Mouse (Mus musculus) stomach, postnatal 0 days (tissue): ENCODE results near the gene Cav2. TPM values are rescaled to one million over a fixed set of nuclear protein-coding genes. Genes with fewer than 3 reads are reported as not detected.

Experiments used
- ATAC-seq: fragments of 200-750 bp; cut with Nextera tagmentation; 2 replicates; pipeline ENCODE4 v1.8.0; 2017; ENCODE audit not compliant: low FRiP score, low TSS enrichment
- DNase-seq: peaks from one replicate; pipeline ENCODE4 v3.0.0-alpha.2; 2016; ENCODE audit warnings: low spot score
- H3K27ac ChIP-seq: fragments of 300-500 bp; sonication (generic); replicated peaks from 2 replicates; pipeline ENCODE4 v1.5.1; 2014; ENCODE audit warnings: mild to moderate bottlenecking, control low read depth
- H3K27me3 ChIP-seq: fragments of 300-500 bp; sonication (generic); 2 replicates; pipeline ENCODE4 v1.6.1; 2014; ENCODE audit warnings: low read length; ENCODE audit not compliant: control insufficient read depth, insufficient read depth
- H3K36me3 ChIP-seq: fragments of 300-500 bp; sonication (generic); 2 replicates; pipeline ENCODE4 v1.6.1; 2014; ENCODE audit warnings: low read length, mixed read lengths; ENCODE audit not compliant: control insufficient read depth, insufficient read depth
- H3K4me1 ChIP-seq: fragments of 300-500 bp; sonication (generic); replicated peaks from 2 replicates; pipeline ENCODE4 v1.6.1; 2014; ENCODE audit warnings: antibody characterized with exemption; ENCODE audit not compliant: control insufficient read depth, insufficient read depth
- H3K4me2 ChIP-seq: fragments of 300-500 bp; sonication (generic); replicated peaks from 2 replicates; pipeline ENCODE4 v1.6.1; 2014; ENCODE audit warnings: low read depth, mild to moderate bottlenecking, control low read depth, moderate library complexity
- H3K4me3 ChIP-seq: fragments of 300-500 bp; sonication (generic); 2 replicates; pipeline ENCODE4 v1.5.1; 2014; ENCODE audit warnings: low read depth, low read length, control low read depth
- H3K9ac ChIP-seq: fragments of 300-500 bp; sonication (generic); 2 replicates; pipeline ENCODE4 v1.6.1; 2014; ENCODE audit warnings: mild to moderate bottlenecking, low read length, control low read depth, mixed read lengths
- H3K9me3 ChIP-seq: fragments of 300-500 bp; sonication (generic); 2 replicates; pipeline ENCODE4 v1.6.1; 2016; ENCODE audit warnings: low read length; ENCODE audit not compliant: control insufficient read depth
- CTCF ChIP-seq: IDR thresholded peaks from 2 replicates; pipeline ENCODE4 v1.5.1; 2016; ENCODE audit warnings: antibody characterized with exemption, low read depth, mild to moderate bottlenecking, moderate library complexity
- EP300 ChIP-seq: optimal IDR thresholded peaks from 2 replicates; pipeline ENCODE3; 2016; ENCODE audit warnings: antibody characterized with exemption
- WGBS: fragments of 180-500 bp; shearing (Covaris S2); extraction: QIAGEN DNeasy Blood & Tissue Kit; methylation state at CpG from one replicate; pipeline ENCODE4 v1.1.7; 2014; 5-methylcytosine and 5-hydroxymethylcytosine counted together
- polyA plus RNA-seq: library from polyadenylated mRNA; unstranded; fragments of >200 nt; fragmentation: Nextera tagmentation; extraction: Ambion mirVana; gene quantifications from 2 replicates; pipeline ENCODE4 v1.2.1, GENCODE M21; 2015

Cav2 gene
- polyA plus RNA-seq, 1 experiment from 2014 or later: 63.5 TPM

DNA sequence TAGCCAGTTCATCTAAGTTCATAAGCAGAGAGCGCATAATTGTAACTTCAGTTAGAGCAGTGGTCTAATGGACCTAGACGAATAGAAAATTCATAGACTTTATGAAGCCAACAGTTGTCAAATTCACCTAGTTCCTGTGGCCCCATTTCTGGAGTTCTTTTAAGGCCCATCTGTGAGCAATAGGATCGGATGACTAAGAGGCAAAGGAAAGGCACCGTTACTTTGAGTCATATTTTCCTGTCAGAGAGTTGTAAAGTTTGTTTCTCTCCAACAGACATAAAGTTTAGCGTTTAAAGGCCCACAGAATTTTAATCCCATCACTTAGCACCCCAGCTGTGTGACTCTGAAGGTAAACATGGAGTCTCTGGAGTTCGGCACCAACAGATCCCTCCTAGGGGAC lies 41.0 kb downstream of the Cav2 start:
- Histone ChIP-seq H3K36me3 (no peaks in the 10 kb centered on the region; the same call in 1 of the 2 replicates), H3K4me3 (no peak overlapping the region), H3K4me1 (peaks cover 5% of the 10 kb centered on the region), H3K9ac (no peak overlapping the region), H3K27me3 (no peaks in the 10 kb centered on the region), H3K4me2 (no peak overlapping the region), H3K27ac (no peak overlapping the region), H3K9me3 (no peaks in the 10 kb centered on the region)
- TF ChIP-seq EP300 (no peak), CTCF (no peak)
- whole genome bisulfite sequencing: 63% methylated on average over 6 of the region's 6 CpGs
- ATAC-seq (no peak), DNase-seq (no peak)

DNA sequence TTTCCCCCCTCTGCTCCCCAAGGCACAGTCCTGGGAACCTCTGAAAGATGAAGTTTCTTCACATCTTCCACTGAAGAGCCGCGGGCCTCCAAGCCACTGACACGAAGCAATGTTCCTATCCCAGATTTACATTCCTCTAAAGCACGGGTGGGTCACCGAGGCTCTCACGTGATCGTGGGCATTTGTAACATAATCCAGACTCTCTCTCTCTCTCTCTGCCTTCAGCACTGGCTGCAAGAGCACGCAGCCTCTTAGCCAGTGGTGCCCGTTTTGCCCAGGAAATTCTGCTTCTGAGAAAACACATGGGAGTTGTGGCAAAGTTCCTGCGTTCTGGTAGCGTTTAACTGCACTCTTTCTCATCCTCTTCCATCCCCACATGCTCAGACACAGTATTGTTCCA lies 46.2 kb downstream of the Cav2 start:
- Histone ChIP-seq H3K27ac (peak overlapping the region; percentile 24; the same call in 1 of the 2 replicates), H3K9me3 (no peaks in the 10 kb centered on the region), H3K36me3 (no peaks in the 10 kb centered on the region; the same call in 1 of the 2 replicates), H3K27me3 (no peaks in the 10 kb centered on the region), H3K4me1 (peaks cover 3% of the 10 kb centered on the region; the same call in 1 of the 2 replicates), H3K4me2 (no peak overlapping the region), H3K9ac (no peak overlapping the region), H3K4me3 (no peak overlapping the region)
- 33% methylated on average over 11 of the region's 11 CpGs for WGBS
- ATAC-seq (no peak), DNase-seq (no peak)
- TF ChIP-seq CTCF (no peak), EP300 (no peak)

DNA sequence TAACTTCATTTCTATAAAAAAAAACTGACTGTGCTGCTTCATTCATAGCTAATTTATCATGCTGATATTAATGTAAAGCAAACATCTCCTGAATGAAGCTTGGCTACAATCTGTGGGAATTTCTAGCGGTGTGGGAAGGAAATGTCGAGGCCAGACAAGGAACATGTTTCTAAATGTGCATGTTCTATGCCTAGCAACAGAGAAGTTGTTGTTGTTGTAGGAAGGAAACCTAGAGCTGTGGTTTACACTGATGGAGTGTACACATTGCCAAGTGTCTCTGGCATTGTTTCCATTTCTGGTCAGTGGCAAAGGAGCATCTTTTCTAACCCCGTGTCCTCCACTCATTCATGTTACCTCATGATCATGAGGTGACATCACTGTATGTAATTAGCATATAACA lies 48.8 kb downstream of the Cav2 start:
- no peak overlapping the region for H3K4me3 ChIP-seq
- H3K27ac ChIP-seq: no peak overlapping the region
- ATAC-seq: no peak
- no peak for TF ChIP-seq EP300
- no peak for TF ChIP-seq CTCF
- WGBS: 26% methylated on average over 3 of the region's 3 CpGs
- no peak overlapping the region for H3K9ac ChIP-seq
- H3K4me2 ChIP-seq: no peak overlapping the region
- peaks cover 3% of the 10 kb centered on the region; the same call in 1 of the 2 replicates for H3K4me1 ChIP-seq
- H3K36me3 ChIP-seq: no peaks in the 10 kb centered on the region; the same call in 1 of the 2 replicates
- DNase-seq: no peak
- no peaks in the 10 kb centered on the region for H3K27me3 ChIP-seq
- H3K9me3 ChIP-seq: no peaks in the 10 kb centered on the region

DNA sequence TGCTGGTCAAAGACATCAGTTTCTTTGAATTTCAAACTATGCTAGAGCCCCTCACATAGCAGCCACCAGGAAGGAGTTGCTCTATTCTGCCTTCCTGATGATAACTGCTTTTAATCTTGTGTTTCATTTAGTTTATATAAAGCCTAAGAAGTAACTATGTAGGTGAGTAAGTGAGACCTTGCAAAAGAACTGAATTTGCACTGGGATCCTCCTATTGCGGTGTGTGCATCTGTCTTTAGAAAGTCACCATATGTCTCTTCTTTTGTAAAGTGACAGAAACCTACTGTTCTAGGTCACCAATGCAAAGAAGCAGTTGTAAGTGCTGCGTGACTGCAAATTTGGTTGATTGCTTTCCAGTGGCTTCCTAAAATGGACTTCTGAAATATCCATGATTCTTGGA lies 56.7 kb downstream of the Cav2 start:
- no peak overlapping the region for H3K4me2 ChIP-seq
- H3K4me3 ChIP-seq: no peak overlapping the region
- DNase-seq (no peak), ATAC-seq (no peak)
- no peak overlapping the region for H3K9ac ChIP-seq
- no peak for TF ChIP-seq CTCF
- TF ChIP-seq EP300: no peak
- H3K9me3 ChIP-seq: no peaks in the 10 kb centered on the region
- no peak overlapping the region for H3K27ac ChIP-seq
- 94% methylated on average over 2 of the region's 2 CpGs for WGBS
- no peaks in the 10 kb centered on the region for H3K27me3 ChIP-seq
- no peaks in the 10 kb centered on the region for H3K4me1 ChIP-seq
- H3K36me3 ChIP-seq: no peaks in the 10 kb centered on the region

Other genes starting within 250 kb of the Cav2 start
- gene Tes, start 216.0 kb upstream of the Cav2 start, polyA plus RNA-seq: 111 and 114 TPM in 2 replicates
- 324 and 346 TPM in 2 replicates for gene Cav1, start 25.1 kb downstream of the Cav2 start, polyA plus RNA-seq
- 4.0 and 4.5 TPM in 2 replicates for gene Met, start 182.6 kb downstream of the Cav2 start, polyA plus RNA-seq